Mouse (Mus musculus) embryonic fibroblast, embryonic 13.5 days (primary cell): ENCODE data around the gene Als2cr12.

ENCODE experiments used
- CTCF ChIP-seq: IDR thresholded peaks from 2 replicates; pipeline ENCODE4 v1.5.1; 2011; ENCODE audit warnings: mild to moderate bottlenecking, control low read depth, low read length, moderate library complexity, borderline replicate concordance; ENCODE audit not compliant: insufficient read depth
- POLR2A ChIP-seq: IDR thresholded peaks from 2 replicates; pipeline ENCODE4 v1.6.1; 2011; ENCODE audit warnings: low read depth, mild to moderate bottlenecking, control low read depth, low read length, moderate library complexity

GRCm38 (mm10) chr1:58672116-58672515, 23.7 kb downstream of the Als2cr12 start:
- TF ChIP-seq CTCF, result no peak
- TF ChIP-seq POLR2A, result no peak
